Mouse (Mus musculus) neural tube, embryonic 15.5 days (tissue): Measurements from ENCODE around the gene Enox1. TPM values are rescaled to one million over a fixed set of nuclear protein-coding genes. Genes with fewer than 3 reads are reported as not detected.
A peak's percentile ranks its signal among the peaks of the same experiment; 100 is the strongest.

Experiments used
- ATAC-seq: fragments of 200-750 bp; cut with Nextera tagmentation; 2 replicates; pipeline ENCODE4 v1.8.0; 2017; ENCODE audit warnings: mild to moderate bottlenecking, moderate TSS enrichment, moderate library complexity; ENCODE audit not compliant: low FRiP score
- H3K27ac ChIP-seq: fragments of 300-500 bp; sonication (generic); replicated peaks from 2 replicates; pipeline ENCODE4 v1.5.1; 2015; ENCODE audit warnings: mild to moderate bottlenecking, inconsistent platforms
- H3K27me3 ChIP-seq: fragments of 300-500 bp; sonication (generic); replicated peaks from 2 replicates; pipeline ENCODE4 v1.6.1; 2015; ENCODE audit warnings: inconsistent platforms
- H3K36me3 ChIP-seq: fragments of 300-500 bp; sonication (generic); 2 replicates; pipeline ENCODE4 v1.6.1; 2015; ENCODE audit warnings: inconsistent platforms
- H3K4me1 ChIP-seq: fragments of 300-500 bp; sonication (generic); 2 replicates; pipeline ENCODE4 v1.6.1; 2015; ENCODE audit warnings: inconsistent platforms
- H3K4me2 ChIP-seq: fragments of 300-500 bp; sonication (generic); 2 replicates; pipeline ENCODE4 v1.6.1; 2015; ENCODE audit warnings: inconsistent platforms, mild to moderate bottlenecking, moderate library complexity
- H3K4me3 ChIP-seq: fragments of 300-500 bp; sonication (generic); replicated peaks from 2 replicates; pipeline ENCODE4 v1.5.1; 2015; ENCODE audit warnings: mild to moderate bottlenecking, inconsistent platforms
- H3K9ac ChIP-seq: fragments of 300-500 bp; sonication (generic); replicated peaks from 2 replicates; pipeline ENCODE4 v1.6.1; 2015; ENCODE audit warnings: mild to moderate bottlenecking, inconsistent platforms
- H3K9me3 ChIP-seq: fragments of 300-500 bp; sonication (generic); replicated peaks from 2 replicates; pipeline ENCODE4 v1.6.1; 2016; ENCODE audit warnings: inconsistent platforms
- whole genome bisulfite sequencing: fragments of 180-500 bp; shearing (Covaris S2); methylation state at CpG from one replicate; pipeline ENCODE4 v1.1.7; 2015; ENCODE audit warnings: mixed read lengths; 5-methylcytosine and 5-hydroxymethylcytosine counted together
- polyA plus RNA-seq: library from polyadenylated mRNA; unstranded; fragments of >200 nt; fragmentation: Nextera tagmentation; extraction: Ambion mirVana; gene quantifications from 2 replicates; pipeline ENCODE4 v1.2.1, GENCODE M21; 2015

Gene Enox1
- polyA plus RNA-seq, 1 experiment from 2014 or later = 45.0 TPM

- H3K4me1 ChIP-seq = peaks cover 5% of the 10 kb centered on the region; the same call in 1 of the 2 replicates
- WGBS = 85% methylated on average over 2 of the region's 2 CpGs
- H3K4me3 ChIP-seq = no peak overlapping the region
Measured at GRCm38 (mm10) chr14:77416358-77416757, 259.8 kb downstream of the Enox1 start.

GRCm38 (mm10) chr14:77421031-77421430 is 264.5 kb downstream of the Enox1 start:
- no peak overlapping the region for H3K4me2 ChIP-seq
- H3K27me3 ChIP-seq = no peaks in the 10 kb centered on the region
- no peaks in the 10 kb centered on the region for H3K9me3 ChIP-seq
- H3K4me3 ChIP-seq = no peak overlapping the region
- no peak for ATAC-seq
- H3K9ac ChIP-seq = no peak overlapping the region
- H3K36me3 ChIP-seq = no peaks in the 10 kb centered on the region
- no peak overlapping the region for H3K27ac ChIP-seq
- WGBS = 53% methylated on average over 6 of the region's 6 CpGs
- peaks cover 5% of the 10 kb centered on the region; the same call in 1 of the 2 replicates for H3K4me1 ChIP-seq

More at GRCm38 (mm10) chr14:77416358-77416757, 259.8 kb downstream of the Enox1 start:
- Histone ChIP-seq H3K27ac (no peak overlapping the region), H3K9me3 (no peaks in the 10 kb centered on the region), H3K9ac (no peak overlapping the region), H3K27me3 (no peaks in the 10 kb centered on the region), H3K36me3 (no peaks in the 10 kb centered on the region), H3K4me2 (no peak overlapping the region)
- no peak for ATAC-seq

- no peak for ATAC-seq
- peaks cover 5% of the 10 kb centered on the region; the same call in 1 of the 2 replicates for H3K4me1 ChIP-seq
- H3K4me3 ChIP-seq = no peak overlapping the region
- WGBS = 88% methylated on average over 9 of the region's 9 CpGs
- no peaks in the 10 kb centered on the region for H3K9me3 ChIP-seq
- H3K4me2 ChIP-seq = no peak overlapping the region
- no peak overlapping the region for H3K9ac ChIP-seq
- no peaks in the 10 kb centered on the region for H3K27me3 ChIP-seq
- no peak overlapping the region for H3K27ac ChIP-seq
- no peaks in the 10 kb centered on the region for H3K36me3 ChIP-seq
Measured at GRCm38 (mm10) chr14:77423194-77423593, 266.6 kb downstream of the Enox1 start.

- Histone ChIP-seq H3K27me3 (no peaks in the 10 kb centered on the region), H3K27ac (no peak overlapping the region), H3K9me3 (no peaks in the 10 kb centered on the region), H3K4me2 (no peak overlapping the region), H3K4me1 (peaks cover 2% of the 10 kb centered on the region; the same call in 1 of the 2 replicates), H3K9ac (no peak overlapping the region), H3K36me3 (no peaks in the 10 kb centered on the region), H3K4me3 (no peak overlapping the region)
- no peak for ATAC-seq
- WGBS = 67% methylated on average over 5 of the region's 5 CpGs
Measured at GRCm38 (mm10) chr14:77439426-77439825, 282.9 kb downstream of the Enox1 start.

GRCm38 (mm10) chr14:77440805-77441204 is 284.2 kb downstream of the Enox1 start:
- no peaks in the 10 kb centered on the region for H3K27me3 ChIP-seq
- no peak overlapping the region for H3K27ac ChIP-seq
- H3K4me2 ChIP-seq = no peak overlapping the region
- no peaks in the 10 kb centered on the region for H3K9me3 ChIP-seq
- no peak for ATAC-seq
- no peak overlapping the region for H3K4me3 ChIP-seq
- H3K4me1 ChIP-seq = peaks cover 2% of the 10 kb centered on the region; the same call in 1 of the 2 replicates
- WGBS = 81% methylated on average over 7 of the region's 7 CpGs
- H3K9ac ChIP-seq = no peak overlapping the region
- H3K36me3 ChIP-seq = no peaks in the 10 kb centered on the region

- H3K27me3 ChIP-seq = no peaks in the 10 kb centered on the region
- no peak overlapping the region for H3K27ac ChIP-seq
- no peak overlapping the region for H3K4me2 ChIP-seq
- no peaks in the 10 kb centered on the region for H3K36me3 ChIP-seq
- no peak overlapping the region for H3K9ac ChIP-seq
- ATAC-seq = no peak
- H3K9me3 ChIP-seq = no peaks in the 10 kb centered on the region
- peaks cover 2% of the 10 kb centered on the region; the same call in 1 of the 2 replicates for H3K4me1 ChIP-seq
- WGBS = 79% methylated on average over 6 of the region's 6 CpGs
- no peak overlapping the region for H3K4me3 ChIP-seq
Measured at GRCm38 (mm10) chr14:77441541-77441940, 285.0 kb downstream of the Enox1 start.

- H3K9me3 ChIP-seq = no peaks in the 10 kb centered on the region
- H3K27ac ChIP-seq = no peak overlapping the region
- no peak for ATAC-seq
- H3K9ac ChIP-seq = no peak overlapping the region
- no peak overlapping the region for H3K4me3 ChIP-seq
- no peaks in the 10 kb centered on the region for H3K4me1 ChIP-seq
- H3K4me2 ChIP-seq = no peak overlapping the region
- WGBS = 85% methylated on average over 4 of the region's 4 CpGs
- H3K36me3 ChIP-seq = no peaks in the 10 kb centered on the region
- no peaks in the 10 kb centered on the region for H3K27me3 ChIP-seq
Measured at GRCm38 (mm10) chr14:77448001-77448400, 291.4 kb downstream of the Enox1 start.

- 88% methylated on average over 4 of the region's 4 CpGs for WGBS
Measured at GRCm38 (mm10) chr14:77451916-77452315, 295.4 kb downstream of the Enox1 start.

GRCm38 (mm10) chr14:77456066-77456465 is 299.5 kb downstream of the Enox1 start:
- no peaks in the 10 kb centered on the region for H3K27me3 ChIP-seq
- no peaks in the 10 kb centered on the region for H3K9me3 ChIP-seq
- H3K4me1 ChIP-seq = peaks cover 12% of the 10 kb centered on the region; the same call in 1 of the 2 replicates
- H3K27ac ChIP-seq = no peak overlapping the region
- H3K9ac ChIP-seq = no peak overlapping the region
- no peak overlapping the region for H3K4me2 ChIP-seq
- H3K4me3 ChIP-seq = no peak overlapping the region
- 54% methylated on average over 3 of the region's 3 CpGs for WGBS
- no peak for ATAC-seq
- H3K36me3 ChIP-seq = no peaks in the 10 kb centered on the region

More at GRCm38 (mm10) chr14:77451916-77452315, 295.4 kb downstream of the Enox1 start:
- Histone ChIP-seq H3K36me3 (no peaks in the 10 kb centered on the region), H3K4me2 (no peak overlapping the region), H3K4me1 (peaks cover 5% of the 10 kb centered on the region; the same call in 1 of the 2 replicates), H3K27me3 (no peaks in the 10 kb centered on the region), H3K27ac (no peak overlapping the region), H3K9me3 (no peaks in the 10 kb centered on the region), H3K9ac (no peak overlapping the region), H3K4me3 (no peak overlapping the region)
- ATAC-seq = peak; percentile 45; the same call in 1 of the 2 replicates

GRCm38 (mm10) chr14:77456876-77457275 is 300.3 kb downstream of the Enox1 start:
- peaks cover 12% of the 10 kb centered on the region; the same call in 1 of the 2 replicates for H3K4me1 ChIP-seq
- ATAC-seq = no peak
- no peak overlapping the region for H3K9ac ChIP-seq
- H3K4me3 ChIP-seq = no peak overlapping the region
- H3K4me2 ChIP-seq = no peak overlapping the region
- no peaks in the 10 kb centered on the region for H3K27me3 ChIP-seq
- H3K9me3 ChIP-seq = no peaks in the 10 kb centered on the region
- peak overlapping the region; percentile 30; the same call in 1 of the 2 replicates for H3K27ac ChIP-seq
- H3K36me3 ChIP-seq = no peaks in the 10 kb centered on the region
- 50% methylated on average over 7 of the region's 7 CpGs for WGBS

GRCm38 (mm10) chr14:77458217-77458616 is 301.7 kb downstream of the Enox1 start:
- Histone ChIP-seq H3K9ac (no peak overlapping the region), H3K4me1 (peaks cover 12% of the 10 kb centered on the region; the same call in 1 of the 2 replicates), H3K27me3 (no peaks in the 10 kb centered on the region), H3K4me3 (no peak overlapping the region), H3K27ac (no peak overlapping the region), H3K9me3 (no peaks in the 10 kb centered on the region), H3K4me2 (peak overlapping the region; percentile 9; the same call in 1 of the 2 replicates), H3K36me3 (no peaks in the 10 kb centered on the region)
- WGBS = 18% methylated on average over 9 of the region's 9 CpGs
- no peak for ATAC-seq

GRCm38 (mm10) chr14:77463919-77464318 is 307.4 kb downstream of the Enox1 start:
- Histone ChIP-seq H3K4me1 (no peaks in the 10 kb centered on the region), H3K4me2 (no peak overlapping the region), H3K27me3 (no peaks in the 10 kb centered on the region), H3K27ac (no peak overlapping the region), H3K4me3 (no peak overlapping the region), H3K9me3 (no peaks in the 10 kb centered on the region), H3K36me3 (no peaks in the 10 kb centered on the region), H3K9ac (no peak overlapping the region)
- ATAC-seq = no peak
- WGBS = 89% methylated on average over 4 of the region's 4 CpGs
